Mouse (Mus musculus) frontal cortex, adult (tissue): ENCODE results near the gene Olfr315.
"Not testable (repeated sequence)": the region's sequence is repeated elsewhere in the genome, so short reads cannot be mapped to it uniquely, and the experiment has no call there.

ENCODE experiments used
- ATAC-seq: cut with Nextera tagmentation; 2 replicates; pipeline ENCODE4 v1.9.2; 2017; ENCODE audit warnings: mild to moderate bottlenecking, moderate library complexity, mixed read lengths; ENCODE audit not compliant: low TSS enrichment

Olfr315 gene

DNA sequence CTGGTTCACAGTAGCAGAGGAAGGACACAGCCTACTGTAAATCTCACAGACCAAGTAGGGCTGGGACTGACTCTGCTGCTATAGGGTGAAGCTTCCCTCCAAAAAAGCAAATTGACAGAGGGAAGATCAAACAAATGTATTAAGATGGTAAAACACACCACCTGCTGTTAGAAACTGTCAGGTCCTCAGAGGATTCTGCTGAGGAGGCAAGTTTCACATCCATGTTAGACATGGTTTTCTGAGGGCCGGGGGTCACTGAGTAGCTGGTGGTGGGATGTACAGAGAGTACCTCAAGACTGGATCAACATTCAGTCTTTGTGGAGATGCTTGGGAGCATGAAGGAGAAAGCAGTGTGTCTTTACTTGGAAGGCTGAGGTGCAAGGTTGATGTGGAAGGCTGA lies 42.7 kb downstream of the Olfr315 start:
- ATAC-seq, result no peak

DNA sequence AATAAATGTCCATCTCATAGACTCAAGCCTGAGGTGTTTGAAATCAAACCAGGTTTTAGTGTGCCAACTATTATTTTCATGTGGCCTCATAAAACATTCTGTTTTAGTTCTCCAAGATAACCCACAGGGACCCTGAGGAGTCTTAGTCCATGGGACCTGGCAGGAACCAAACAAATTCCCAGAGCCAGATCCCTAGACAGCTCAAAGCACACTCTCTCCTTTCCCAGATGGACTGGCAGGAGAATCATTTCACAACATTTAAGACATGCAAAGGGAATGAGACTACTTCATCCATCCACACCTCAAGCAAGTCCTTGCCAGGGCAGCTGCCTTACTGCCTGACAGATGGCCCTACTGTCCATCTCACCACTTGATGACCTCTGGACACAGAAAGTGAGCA lies 55.9 kb downstream of the Olfr315 start, which contains the start of gene Olfr312:
Olfr312 (plus strand) TSS at position 301 of the 400 bp plus-strand sequence.
- ATAC-seq, result not testable (repeated sequence)

DNA sequence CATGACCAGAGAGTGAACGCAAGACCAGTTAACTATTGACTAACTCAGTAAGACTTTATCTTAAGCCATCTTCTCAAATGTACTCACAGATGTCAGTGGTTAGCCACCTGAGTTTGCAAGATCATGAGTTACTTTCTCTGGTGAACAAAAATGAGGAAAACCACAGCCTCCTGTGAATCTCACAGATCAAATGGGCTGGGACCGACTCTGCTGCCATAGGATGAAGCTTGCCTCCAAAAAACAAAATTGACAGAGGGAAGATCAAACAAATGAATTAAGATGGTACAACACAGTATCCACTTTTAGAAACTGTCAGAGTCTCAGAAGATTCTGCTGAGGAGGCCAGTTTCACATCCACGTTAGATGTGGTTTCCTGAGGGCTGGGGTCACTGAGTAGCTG lies 56.8 kb downstream of the Olfr315 start:
- no peak for ATAC-seq
